ENCODE assay signal across 13 mouse cellular contexts in the genomic region with DNA sequence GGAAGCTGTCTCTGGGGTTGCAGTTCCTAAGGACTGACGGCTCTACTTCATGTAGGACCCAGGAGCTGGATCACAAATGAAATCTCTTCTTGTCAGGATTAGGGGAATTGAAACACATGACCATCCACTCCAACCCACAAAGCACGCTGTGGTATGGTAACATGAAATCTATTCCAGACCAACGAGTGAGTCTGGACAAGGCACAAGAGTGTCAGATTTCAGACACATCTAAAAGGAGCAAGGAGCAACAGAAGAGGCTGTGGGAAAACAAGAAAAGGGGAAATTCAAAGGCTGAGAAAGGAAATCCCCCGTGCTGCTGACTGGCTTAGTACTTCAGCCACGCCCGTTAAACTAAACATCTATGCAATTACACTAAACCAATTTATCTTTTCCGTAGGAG. TPM values are rescaled to one million over a fixed set of nuclear protein-coding genes. Genes with fewer than 3 reads are reported as not detected.
DNase-seq lines count a peak whose midpoint lies in the region; ATAC-seq and TF ChIP-seq lines count a peak whose summit lies in the region.
"Had no signal": no experiment of that assay in that cellular context is flagged by ENCODE, and none has a peak within 500 bp of the region (broad histone marks: within the 10 kb centered on the region; RNA-seq: fewer than 3 reads in every experiment).

No protein-coding gene starts in this region.

- no peak for DNase-seq in heart, postnatal 36 days
- peak; percentile 6 for DNase-seq in lung, postnatal 0 days (ENCODE audit: low spot score)
- no peak for DNase-seq in lung, postnatal 4 days
- peak; percentile 44 for DNase-seq in forelimb bud, embryonic 11.5 days (ENCODE audit: low read depth, low spot score)
- no peak for DNase-seq in hindbrain, embryonic 10.5 days (ENCODE audit: low spot score)
- DNase-seq: right cerebral cortex, postnatal 4 days had no signal

- no peaks in the 10 kb centered on the region for H3K9me3 ChIP-seq in heart, embryonic 11.5 days (replicated peaks; ENCODE audit: control insufficient read depth, low read length)
- H3K9me3 ChIP-seq in lung, postnatal 0 days (ENCODE audit: low read length) = no peaks in the 10 kb centered on the region
- H3K9me3 ChIP-seq in stomach, embryonic 16.5 days (replicated peaks; ENCODE audit: control insufficient read depth, low read length) = no peaks in the 10 kb centered on the region
- H3K9me3 ChIP-seq in hindbrain, embryonic 10.5 days = 0 out of 2 replicates have a peak, but pooled peaks cover 4% of the 10 kb centered on the region
- H3K9me3 ChIP-seq: hindbrain, embryonic 15.5 days; limb, embryonic 12.5 days; midbrain, embryonic 10.5 days had no signal

- no peak for TF ChIP-seq EP300 in lung, postnatal 0 days (IDR thresholded peaks at IDR 0.05)

- ATAC-seq in heart, embryonic 11.5 days (replicated peaks; ENCODE audit: insufficient number of reproducible peaks, low FRiP score, low TSS enrichment) = no peak
- no peak for ATAC-seq in lung, postnatal 0 days
- ATAC-seq in stomach, embryonic 16.5 days (ENCODE audit: insufficient read depth, low FRiP score) = no peak
- no peak for ATAC-seq in frontal cortex, adult (ENCODE audit: low TSS enrichment)

- 35% methylated on average over 7 of the region's 7 CpGs for WGBS in heart, embryonic 11.5 days (ENCODE audit: insufficient replicate concordance)
- WGBS in lung, postnatal 0 days = 13% methylated on average over 7 of the region's 7 CpGs
- WGBS in stomach, embryonic 16.5 days = 18% methylated on average over 7 of the region's 7 CpGs
- 63% methylated on average over 7 of the region's 7 CpGs for WGBS in hindbrain, embryonic 10.5 days

- H3K4me1 ChIP-seq in heart, embryonic 11.5 days (ENCODE audit: control insufficient read depth, insufficient read depth, low read length) = peaks cover 6% of the 10 kb centered on the region; the same call in 1 of the 2 replicates
- no peaks in the 10 kb centered on the region for H3K4me1 ChIP-seq in lung, postnatal 0 days (ENCODE audit: insufficient read depth, low read depth, low read length)
- 0 out of 2 replicates have a peak, but pooled peaks cover 7% of the 10 kb centered on the region for H3K4me1 ChIP-seq in stomach, embryonic 16.5 days (ENCODE audit: control insufficient read depth, insufficient read depth, low read length)
- H3K4me1 ChIP-seq in hindbrain, embryonic 10.5 days (replicated peaks) = peaks cover 19% of the 10 kb centered on the region
- H3K4me1 ChIP-seq: hindbrain, embryonic 15.5 days had no signal

- no peak overlapping the region for H3K9ac ChIP-seq in heart, embryonic 11.5 days (ENCODE audit: low read depth, low read length)
- no peak overlapping the region for H3K9ac ChIP-seq in lung, postnatal 0 days (replicated peaks; ENCODE audit: low read depth)
- no peak overlapping the region for H3K9ac ChIP-seq in stomach, embryonic 16.5 days (ENCODE audit: low read length)
- H3K9ac ChIP-seq: hindbrain, embryonic 15.5 days; limb, embryonic 12.5 days had no signal

- H3K36me3 ChIP-seq in heart, embryonic 11.5 days (ENCODE audit: control insufficient read depth, insufficient read depth, low read length) = no peaks in the 10 kb centered on the region
- no peaks in the 10 kb centered on the region for H3K36me3 ChIP-seq in lung, postnatal 0 days (ENCODE audit: insufficient read depth, low read length)
- H3K36me3 ChIP-seq in stomach, embryonic 16.5 days (ENCODE audit: control insufficient read depth, insufficient read depth, low read length) = no peaks in the 10 kb centered on the region
- H3K36me3 ChIP-seq in hindbrain, embryonic 10.5 days = peaks cover 9% of the 10 kb centered on the region
- H3K36me3 ChIP-seq: hindbrain, embryonic 15.5 days; limb, embryonic 12.5 days had no signal

- 0 out of 2 replicates have a peak overlapping the region, but pooled peaks have one; percentile 1 for H3K4me3 ChIP-seq in heart, embryonic 11.5 days (ENCODE audit: low read depth, low read length)
- peak overlapping the region; percentile 5; the same call in 1 of the 2 replicates for H3K4me3 ChIP-seq in lung, postnatal 0 days (ENCODE audit: low read depth, low read length)
- peak overlapping the region; percentile 6; the same call in 1 of the 2 replicates for H3K4me3 ChIP-seq in stomach, embryonic 16.5 days (replicated peaks; ENCODE audit: low read length)
- H3K4me3 ChIP-seq in hindbrain, embryonic 10.5 days = no peak overlapping the region
- H3K4me3 ChIP-seq: hindbrain, embryonic 15.5 days; limb, embryonic 12.5 days; midbrain, embryonic 10.5 days had no signal

- no peak overlapping the region for H3K27ac ChIP-seq in heart, embryonic 11.5 days (ENCODE audit: low read depth, low read length)
- no peak overlapping the region for H3K27ac ChIP-seq in lung, postnatal 0 days (ENCODE audit: low read length)
- H3K27ac ChIP-seq in stomach, embryonic 16.5 days (ENCODE audit: low read length) = no peak overlapping the region
- no peak overlapping the region for H3K27ac ChIP-seq in hindbrain, embryonic 10.5 days
- H3K27ac ChIP-seq: hindbrain, embryonic 15.5 days; limb, embryonic 12.5 days; midbrain, embryonic 10.5 days had no signal

- intact Hi-C loops in heart, postnatal 36 days (cut with DNase I) = no loop called here

- peak overlapping the region; percentile 43 for H3K4me2 ChIP-seq in heart, embryonic 11.5 days
- H3K4me2 ChIP-seq in lung, postnatal 0 days (replicated peaks; ENCODE audit: low read depth, low read length) = peak overlapping the region; percentile 41
- H3K4me2 ChIP-seq in stomach, embryonic 16.5 days (ENCODE audit: low read depth, low read length) = peak overlapping the region; percentile 43
- H3K4me2 ChIP-seq: hindbrain, embryonic 15.5 days; limb, embryonic 12.5 days had no signal

- TF ChIP-seq CTCF in lung, postnatal 0 days (IDR thresholded peaks at IDR 0.05) = no peak

- no peaks in the 10 kb centered on the region for H3K27me3 ChIP-seq in heart, embryonic 11.5 days (ENCODE audit: control insufficient read depth, insufficient read depth, low read length)
- H3K27me3 ChIP-seq in lung, postnatal 0 days (replicated peaks; ENCODE audit: insufficient read depth, low read length) = no peaks in the 10 kb centered on the region
- no peaks in the 10 kb centered on the region for H3K27me3 ChIP-seq in stomach, embryonic 16.5 days (ENCODE audit: control insufficient read depth, insufficient read depth, low read length)
- no peaks in the 10 kb centered on the region for H3K27me3 ChIP-seq in hindbrain, embryonic 10.5 days (ENCODE audit: insufficient read depth, poor library complexity, severe bottlenecking)
- H3K27me3 ChIP-seq: hindbrain, embryonic 15.5 days; limb, embryonic 12.5 days had no signal

RNA-seq across cellular contexts. Expression of a gene that starts 19.6 kb away (rescaled TPM):
- 24.2 and 29.5 TPM in 2 replicates for polyA plus RNA-seq in heart, embryonic 11.5 days (2014; fragmentation: Nextera tagmentation; extraction: Ambion mirVana)
- total RNA-seq in heart, postnatal 36 days (2021) = 100 to 1,000 TPM; 131 to 163 TPM
- polyA plus RNA-seq in lung, postnatal 0 days (2015; fragmentation: Nextera tagmentation; extraction: Ambion mirVana) = 2.0 and 3.1 TPM in 2 replicates
- polyA plus RNA-seq in stomach, embryonic 16.5 days (2015; fragmentation: Nextera tagmentation; extraction: Ambion mirVana) = 3.6 and 3.8 TPM in 2 replicates
- polyA plus RNA-seq in hindbrain, embryonic 10.5 days (2016; fragmentation: Nextera tagmentation; extraction: Ambion mirVana) = 10.8 and 15.3 TPM in 2 replicates
- total RNA-seq: neutrophil, adult 5-6 weeks had no signal

Comparison
In these comparisons a context has a peak if more than half of its experiments do, and no peak if none do; other contexts are left out.
1. DNase-seq: peak in lung, postnatal 0 days (single experiment) and forelimb bud, embryonic 11.5 days (single experiment); none in heart, postnatal 36 days (0 of 2), lung, postnatal 4 days (0 of 2) and hindbrain, embryonic 10.5 days (single experiment).
2. Peak in every context shown above with its lines, with median percentiles within 50 percentile points of each other: H3K4me2 ChIP-seq.